Mouse (Mus musculus) cerebellum, adult 18-20 months (tissue): ENCODE data around the gene Bcat2.
"Not testable (repeated sequence)": the region's sequence is repeated elsewhere in the genome, so short reads cannot be mapped to it uniquely, and the experiment has no call there.

ENCODE experiments used
- DNase-seq, 2 experiments: peaks; one replicate each; pipeline ENCODE4 v3.0.0; 2021

The Bcat2 gene

GRCm38 (mm10) chr7:45570103-45570741, at the start of gene Bcat2:
Bcat2 (plus strand) TSS chr7:45570153.
- peak; percentile 80 to 81 for DNase-seq

GRCm38 (mm10) chr7:45520605-45521004, 49.3 kb upstream of the Bcat2 start:
- DNase-seq: no peak

GRCm38 (mm10) chr7:45521728-45522184, 48.2 kb upstream of the Bcat2 start:
- peak; percentile 85 to 89 for DNase-seq

- DNase-seq: no peak
Measured at GRCm38 (mm10) chr7:45522194-45522752, 47.7 kb upstream of the Bcat2 start.

GRCm38 (mm10) chr7:45522957-45523676, 46.8 kb upstream of the Bcat2 start:
- no peak for DNase-seq

- DNase-seq: no peak
Measured at GRCm38 (mm10) chr7:45523678-45524170, 46.2 kb upstream of the Bcat2 start.

GRCm38 (mm10) chr7:45524841-45525621, 44.9 kb upstream of the Bcat2 start:
- peak in 1 of 2 experiments; percentile 44 for DNase-seq

- peak; percentile 94 to 97 for DNase-seq
Measured at GRCm38 (mm10) chr7:45525809-45526473, 44.0 kb upstream of the Bcat2 start, which contains the start of the genes Ppp1r15a and Plekha4. Ppp1r15a (minus strand) TSS chr7:45526268. Plekha4 (plus strand) TSS chr7:45526330.

- DNase-seq: peak; percentile 50 to 68
Measured at GRCm38 (mm10) chr7:45526474-45527120, 43.4 kb upstream of the Bcat2 start.

- not testable (repeated sequence) for DNase-seq
Measured at GRCm38 (mm10) chr7:45527169-45527568, 42.8 kb upstream of the Bcat2 start.

- no peak for DNase-seq
Measured at GRCm38 (mm10) chr7:45529461-45529860, 40.5 kb upstream of the Bcat2 start.

GRCm38 (mm10) chr7:45530643-45531042, 39.3 kb upstream of the Bcat2 start:
- no peak for DNase-seq

GRCm38 (mm10) chr7:45535676-45536075, 34.3 kb upstream of the Bcat2 start:
- DNase-seq: no peak

- DNase-seq: no peak
Measured at GRCm38 (mm10) chr7:45537602-45538001, 32.4 kb upstream of the Bcat2 start.

- DNase-seq: peak; percentile 73 to 79
Measured at GRCm38 (mm10) chr7:45538163-45539041, 31.6 kb upstream of the Bcat2 start.

- DNase-seq: no peak
Measured at GRCm38 (mm10) chr7:45539095-45539494, 30.9 kb upstream of the Bcat2 start.

- DNase-seq: no peak
Measured at GRCm38 (mm10) chr7:45540213-45540612, 29.7 kb upstream of the Bcat2 start.

GRCm38 (mm10) chr7:45544525-45544924, 25.4 kb upstream of the Bcat2 start:
- DNase-seq: no peak

GRCm38 (mm10) chr7:45549641-45550436, 20.1 kb upstream of the Bcat2 start:
- no peak for DNase-seq
